Mouse (Mus musculus) liver, adult 2 months (tissue): Measurements from ENCODE around the gene Olfr56.
"Not testable (repeated sequence)": the region's sequence is repeated elsewhere in the genome, so short reads cannot be mapped to it uniquely, and the experiment has no call there.

Experiments used
- CTCF ChIP-seq: fragments of 200-500 bp; IDR thresholded peaks from 2 replicates; pipeline ENCODE4 v1.5.1; 2011; ENCODE audit warnings: low read depth, low read length, control low read depth
- POLR2A ChIP-seq: fragments of 200-500 bp; IDR thresholded peaks from 2 replicates; pipeline ENCODE4 v1.6.1; 2011; ENCODE audit warnings: low read length, control low read depth; ENCODE audit not compliant: insufficient read depth; ENCODE audit errors: extremely low read depth

DNA sequence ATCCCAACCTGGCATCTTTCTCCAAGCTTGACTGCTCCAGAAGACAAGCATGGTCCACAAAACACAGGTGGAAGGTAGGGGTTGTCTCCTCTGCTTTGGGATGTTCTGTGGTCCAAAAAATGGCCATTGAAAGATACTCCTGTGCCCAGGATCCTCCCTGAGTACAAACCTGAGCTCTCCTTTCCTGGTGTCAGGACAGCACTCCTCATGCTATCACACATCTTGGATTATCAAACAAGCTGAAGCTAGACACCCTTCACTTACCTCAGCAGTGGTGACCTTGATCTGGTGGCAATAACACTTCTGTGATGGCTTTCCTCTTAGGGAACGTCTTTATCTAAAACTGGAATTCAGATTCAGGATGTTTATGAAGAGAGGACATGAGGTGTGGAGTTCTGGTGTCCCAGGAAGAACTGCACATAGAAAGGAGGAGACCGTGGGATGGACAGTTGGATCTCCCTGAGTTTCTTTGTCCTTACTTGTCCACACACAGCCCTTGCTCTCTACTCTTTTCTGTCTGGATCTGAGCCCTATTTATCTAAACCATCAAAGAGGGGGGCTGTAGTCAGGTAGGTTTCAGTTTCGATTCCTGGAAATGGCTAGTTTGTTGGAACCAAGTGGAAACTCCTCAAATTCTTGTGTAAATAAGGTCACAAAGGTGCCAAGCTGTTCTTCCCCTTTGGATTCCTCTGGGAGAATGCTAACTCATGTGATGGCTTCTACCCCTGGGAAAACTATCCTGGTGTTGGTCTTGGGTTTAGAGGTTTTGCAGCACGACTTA is 13.2 kb downstream of the Olfr56 start, which contains the start of gene Gm12185:
- not testable (repeated sequence) for TF ChIP-seq POLR2A, CTCF
